Mouse (Mus musculus) embryonic facial prominence, embryonic 11.5 days (tissue): ENCODE measurements around the gene A730061H03Rik. TPM values are rescaled to one million over a fixed set of nuclear protein-coding genes. Genes with fewer than 3 reads are reported as not detected.

ENCODE experiments used
- ATAC-seq: fragments of 200-750 bp; cut with Nextera tagmentation; replicated peaks from 2 replicates; pipeline ENCODE4 v1.8.0; 2017; ENCODE audit warnings: low read depth; ENCODE audit not compliant: insufficient number of reproducible peaks, low FRiP score, low TSS enrichment
- DNase-seq: peaks from one replicate; pipeline ENCODE4 v3.0.0-alpha.2; 2015; ENCODE audit warnings: low spot score
- H3K27ac ChIP-seq: fragments of 300-500 bp; sonication (generic); replicated peaks from 2 replicates; pipeline ENCODE4 v1.5.1; 2014; ENCODE audit warnings: mild to moderate bottlenecking, low read depth, low read length, control low read depth
- H3K27me3 ChIP-seq: fragments of 300-500 bp; sonication (generic); 2 replicates; pipeline ENCODE4 v1.6.1; 2014; ENCODE audit warnings: mild to moderate bottlenecking, low read length, moderate library complexity, mixed read lengths; ENCODE audit not compliant: control insufficient read depth, insufficient read depth
- H3K36me3 ChIP-seq: fragments of 300-500 bp; sonication (generic); replicated peaks from 2 replicates; pipeline ENCODE4 v1.6.1; 2014; ENCODE audit warnings: low read depth, mild to moderate bottlenecking, low read length, moderate library complexity, mixed read lengths; ENCODE audit not compliant: control insufficient read depth, insufficient read depth
- H3K4me1 ChIP-seq: fragments of 300-500 bp; sonication (generic); 2 replicates; pipeline ENCODE4 v1.6.1; 2014; ENCODE audit warnings: low read length, mixed read lengths; ENCODE audit not compliant: control insufficient read depth, insufficient read depth
- H3K4me2 ChIP-seq: fragments of 300-500 bp; sonication (generic); 2 replicates; pipeline ENCODE4 v1.6.1; 2014; ENCODE audit warnings: low read depth, mild to moderate bottlenecking, control low read depth, low read length, moderate library complexity
- H3K4me3 ChIP-seq: fragments of 300-500 bp; sonication (generic); 2 replicates; pipeline ENCODE4 v1.5.1; 2014; ENCODE audit warnings: low read depth, low read length, control low read depth
- H3K9ac ChIP-seq: fragments of 300-500 bp; sonication (generic); replicated peaks from 2 replicates; pipeline ENCODE4 v1.6.1; 2014; ENCODE audit warnings: mild to moderate bottlenecking, control low read depth, low read length
- H3K9me3 ChIP-seq: fragments of 300-500 bp; sonication (generic); replicated peaks from 2 replicates; pipeline ENCODE4 v1.6.1; 2016; ENCODE audit warnings: mild to moderate bottlenecking, low read length, inconsistent platforms, mixed read lengths; ENCODE audit not compliant: control insufficient read depth
- WGBS: fragments of 180-500 bp; shearing (Covaris S2); extraction: QIAGEN DNeasy Blood & Tissue Kit; methylation state at CpG from one replicate; pipeline ENCODE4 v1.1.7; 2014; 5-methylcytosine and 5-hydroxymethylcytosine counted together
- polyA plus RNA-seq: library from polyadenylated mRNA; unstranded; fragments of >200 nt; fragmentation: Nextera tagmentation; extraction: Ambion mirVana; gene quantifications from 2 replicates; pipeline ENCODE4 v1.2.1, GENCODE M21; 2014

The A730061H03Rik gene
- polyA plus RNA-seq, 1 experiment from 2014 or later, result not detected

DNA sequence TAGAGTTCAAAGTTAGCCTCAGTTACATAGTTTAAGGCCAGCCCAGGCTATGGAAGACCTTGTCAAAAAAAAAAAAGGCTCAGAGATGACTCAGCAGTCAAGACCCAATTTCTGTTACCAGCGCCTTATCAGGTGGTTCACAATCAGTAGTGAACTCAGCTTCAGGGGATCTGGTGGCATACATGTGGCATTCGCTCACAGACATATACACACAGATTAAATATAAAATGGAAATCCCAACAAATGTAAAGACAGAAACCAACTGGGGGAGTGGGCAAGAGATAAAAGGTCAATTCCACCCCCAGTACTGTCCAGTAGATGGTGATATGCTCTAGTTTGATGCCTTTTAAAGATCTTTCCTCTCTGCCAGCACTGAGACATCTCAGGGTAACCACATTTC lies 25.9 kb upstream of the A730061H03Rik start:
- Histone ChIP-seq H3K9me3 (no peaks in the 10 kb centered on the region), H3K4me1 (no peaks in the 10 kb centered on the region; the same call in 1 of the 2 replicates), H3K27me3 (no peaks in the 10 kb centered on the region), H3K4me3 (no peak overlapping the region), H3K9ac (no peak overlapping the region), H3K27ac (no peak overlapping the region), H3K36me3 (no peaks in the 10 kb centered on the region; the same call in 1 of the 2 replicates), H3K4me2 (no peak overlapping the region)
- WGBS, result 89% methylated on average over 2 of the region's 2 CpGs
- ATAC-seq (no peak), DNase-seq (no peak)

DNA sequence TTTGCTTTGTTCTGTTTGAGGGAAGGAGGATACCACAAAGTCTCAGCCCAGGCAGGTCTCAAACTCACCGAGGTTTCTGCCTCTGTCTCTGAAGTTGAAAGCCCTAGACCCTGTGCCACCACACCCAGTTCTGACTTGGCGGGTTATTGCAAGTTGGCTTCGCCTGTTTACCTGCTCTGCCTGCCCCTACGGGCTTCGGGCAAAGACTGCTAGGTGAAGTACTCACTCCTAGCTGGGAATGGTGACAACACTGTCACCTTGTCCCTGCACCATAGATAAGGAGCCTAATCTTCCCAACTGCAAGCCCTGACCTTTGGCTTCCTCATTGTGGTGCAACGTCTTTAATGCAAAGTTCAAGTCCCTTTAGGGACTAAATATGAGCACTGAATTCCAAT lies 25.4 kb upstream of the A730061H03Rik start:
- Histone ChIP-seq H3K4me2 (no peak overlapping the region), H3K36me3 (no peaks in the 10 kb centered on the region; the same call in 1 of the 2 replicates), H3K4me3 (no peak overlapping the region), H3K27me3 (no peaks in the 10 kb centered on the region), H3K9me3 (no peaks in the 10 kb centered on the region), H3K9ac (no peak overlapping the region), H3K4me1 (no peaks in the 10 kb centered on the region; the same call in 1 of the 2 replicates), H3K27ac (no peak overlapping the region)
- DNase-seq, result no peak
- 62% methylated on average over 6 of the region's 6 CpGs for WGBS
- no peak for ATAC-seq

DNA sequence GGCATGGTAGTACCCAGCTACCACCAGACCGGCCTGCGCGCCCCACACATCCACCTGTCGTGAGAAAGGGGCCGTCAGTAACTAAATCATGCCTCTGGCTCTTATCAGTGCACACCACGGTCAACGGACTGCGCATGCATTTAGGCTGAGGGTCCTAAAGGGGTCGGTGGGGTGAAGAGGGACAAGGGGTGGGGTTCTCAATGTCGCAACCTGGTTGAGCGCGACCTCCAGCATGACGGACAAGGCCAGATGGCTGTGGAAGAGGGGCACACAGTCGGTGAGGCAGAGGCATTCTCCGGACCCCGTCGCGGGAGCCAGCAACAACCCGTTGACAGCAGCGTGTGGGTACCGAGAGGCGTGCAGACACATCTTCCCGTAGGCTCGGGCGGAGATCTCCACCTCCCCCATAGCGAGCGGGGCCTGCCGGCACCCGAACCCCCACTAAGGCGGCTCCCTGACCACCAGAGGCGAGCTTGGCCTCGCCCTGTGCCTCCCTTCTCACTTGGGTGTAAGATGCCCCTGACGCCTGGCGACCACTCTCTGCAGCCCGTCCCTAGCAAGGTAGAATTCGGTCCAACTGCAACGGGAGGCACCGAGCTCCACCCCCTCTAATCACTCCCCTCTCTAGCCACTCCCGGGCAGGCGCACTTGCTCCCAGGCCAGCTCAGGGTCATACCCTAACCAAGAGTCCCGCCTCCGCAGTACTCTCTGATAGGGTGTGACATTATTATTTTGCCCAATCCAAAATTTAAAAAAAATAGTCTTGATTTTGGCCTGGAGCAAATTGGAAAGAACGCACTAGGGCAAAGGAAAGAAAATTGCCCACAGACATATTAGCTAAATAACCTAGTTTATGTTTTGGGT lies 24.7 kb upstream of the A730061H03Rik start, which contains the start of gene Emc9:
Gene Emc9, minus strand, starts transcription at position 601 of the 864 bp plus-strand sequence.
- DNase-seq (peak; percentile 54), ATAC-seq (peak; percentile 63; the same call in 1 of the 2 replicates)
- H3K9me3 ChIP-seq, result no peaks in the 10 kb centered on the region
- H3K4me2 ChIP-seq, result peak within 1 kb of the TSS; percentile 89
- no peaks in the 10 kb centered on the region; the same call in 1 of the 2 replicates for H3K36me3 ChIP-seq
- H3K27ac ChIP-seq, result 0 out of 2 replicates have a peak within 1 kb of the TSS, but pooled peaks have one; percentile 8
- WGBS, result 2% methylated on average over 43 of the region's 43 CpGs
- H3K4me3 ChIP-seq, result peak within 1 kb of the TSS; percentile 43
- no peaks in the 10 kb centered on the region for H3K27me3 ChIP-seq
- H3K9ac ChIP-seq, result peak within 1 kb of the TSS; percentile 66
- H3K4me1 ChIP-seq, result no peaks in the 10 kb centered on the region; the same call in 1 of the 2 replicates

DNA sequence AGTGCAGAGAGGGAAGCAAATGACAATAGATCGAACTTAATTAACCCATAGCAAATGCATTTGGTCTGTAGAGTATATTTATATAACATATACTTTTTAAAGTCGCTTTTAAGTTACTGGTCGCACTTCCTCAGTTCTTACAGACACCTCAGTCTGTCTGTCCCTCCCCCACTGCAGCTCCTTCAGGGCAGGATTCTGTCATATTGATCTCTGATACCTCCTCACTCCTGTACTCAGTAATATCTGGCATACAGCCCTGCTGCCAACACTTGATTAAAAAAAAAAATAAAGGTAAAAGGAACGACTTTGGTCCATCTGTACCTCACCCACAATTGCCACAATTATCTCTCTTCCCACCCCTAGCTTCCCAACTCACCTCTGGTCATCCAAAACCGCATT lies 24.1 kb upstream of the A730061H03Rik start:
- peak overlapping the region; percentile 89 for H3K4me2 ChIP-seq
- no peak overlapping the region for H3K27ac ChIP-seq
- no peaks in the 10 kb centered on the region; the same call in 1 of the 2 replicates for H3K4me1 ChIP-seq
- 40% methylated on average over 5 of the region's 5 CpGs for WGBS
- no peak overlapping the region; the same call in 1 of the 2 replicates for H3K9ac ChIP-seq
- DNase-seq (no peak), ATAC-seq (no peak)
- peak overlapping the region; percentile 43 for H3K4me3 ChIP-seq
- H3K9me3 ChIP-seq, result no peaks in the 10 kb centered on the region
- H3K27me3 ChIP-seq, result no peaks in the 10 kb centered on the region
- no peaks in the 10 kb centered on the region; the same call in 1 of the 2 replicates for H3K36me3 ChIP-seq

DNA sequence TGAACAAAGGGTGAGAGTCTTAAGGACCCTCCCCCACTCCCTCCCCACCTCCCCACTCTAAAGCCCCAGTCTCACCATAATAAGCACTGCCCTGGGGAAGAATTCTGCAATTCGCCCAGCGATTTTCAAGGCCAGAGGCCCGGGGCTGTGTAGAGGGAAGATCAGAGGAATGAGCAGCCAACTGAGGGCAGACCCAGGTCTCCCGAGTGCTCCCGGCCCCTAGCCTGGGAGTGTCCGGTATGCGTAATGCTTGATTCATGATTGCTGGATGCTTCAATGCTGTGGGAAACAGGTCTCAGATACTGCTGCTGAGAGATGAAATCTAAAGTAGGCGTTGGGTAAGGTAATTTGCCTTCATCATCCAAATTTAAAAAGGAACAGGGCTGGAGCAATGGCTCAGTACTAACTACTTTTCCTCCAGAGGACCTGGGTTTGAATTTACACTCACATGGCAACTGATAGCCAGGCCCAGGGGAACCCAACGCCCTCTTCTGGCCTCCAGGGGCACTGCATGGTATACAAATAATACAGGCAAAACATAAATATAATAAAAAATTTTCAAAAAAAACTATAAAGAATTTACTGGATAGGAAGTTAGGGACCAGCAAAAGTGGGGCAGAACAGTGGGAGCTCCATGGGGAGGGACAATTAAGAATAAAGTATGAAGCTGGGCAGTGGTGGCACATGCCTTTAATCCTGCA lies 21.9 kb upstream of the A730061H03Rik start:
- no peak for DNase-seq
- WGBS, result 73% methylated on average over 9 of the region's 9 CpGs
- peaks cover 4% of the 10 kb centered on the region for H3K4me1 ChIP-seq
- H3K9ac ChIP-seq, result no peak overlapping the region
- no peak for ATAC-seq
- H3K4me2 ChIP-seq, result no peak overlapping the region
- no peaks in the 10 kb centered on the region for H3K27me3 ChIP-seq
- no peaks in the 10 kb centered on the region for H3K9me3 ChIP-seq
- no peaks in the 10 kb centered on the region; the same call in 1 of the 2 replicates for H3K36me3 ChIP-seq
- no peak overlapping the region for H3K4me3 ChIP-seq
- no peak overlapping the region for H3K27ac ChIP-seq

DNA sequence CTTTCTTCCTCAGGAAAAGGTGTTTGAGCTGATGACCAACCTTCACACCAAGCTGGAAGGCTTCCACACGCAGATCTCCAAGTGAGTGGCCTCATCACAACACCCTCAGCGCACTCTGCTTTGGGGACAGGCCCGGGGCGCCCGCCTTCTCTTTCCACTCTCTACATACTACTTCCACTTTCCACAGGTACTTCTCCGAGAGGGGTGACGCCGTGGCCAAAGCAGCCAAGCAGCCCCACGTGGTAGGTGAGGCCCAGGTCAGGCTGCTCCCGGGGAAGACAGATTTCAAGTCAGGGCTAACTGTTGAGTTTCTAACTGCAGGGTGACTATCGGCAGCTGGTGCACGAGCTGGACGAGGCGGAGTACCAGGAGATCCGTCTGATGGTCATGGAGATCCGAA lies 20.5 kb upstream of the A730061H03Rik start:
- Histone ChIP-seq H3K36me3 (no peaks in the 10 kb centered on the region), H3K9me3 (no peaks in the 10 kb centered on the region), H3K4me2 (no peak overlapping the region), H3K9ac (no peak overlapping the region), H3K4me1 (peaks cover 4% of the 10 kb centered on the region), H3K27me3 (no peaks in the 10 kb centered on the region), H3K27ac (no peak overlapping the region), H3K4me3 (no peak overlapping the region)
- ATAC-seq, result no peak
- DNase-seq, result no peak
- WGBS, result 94% methylated on average over 16 of the region's 16 CpGs

DNA sequence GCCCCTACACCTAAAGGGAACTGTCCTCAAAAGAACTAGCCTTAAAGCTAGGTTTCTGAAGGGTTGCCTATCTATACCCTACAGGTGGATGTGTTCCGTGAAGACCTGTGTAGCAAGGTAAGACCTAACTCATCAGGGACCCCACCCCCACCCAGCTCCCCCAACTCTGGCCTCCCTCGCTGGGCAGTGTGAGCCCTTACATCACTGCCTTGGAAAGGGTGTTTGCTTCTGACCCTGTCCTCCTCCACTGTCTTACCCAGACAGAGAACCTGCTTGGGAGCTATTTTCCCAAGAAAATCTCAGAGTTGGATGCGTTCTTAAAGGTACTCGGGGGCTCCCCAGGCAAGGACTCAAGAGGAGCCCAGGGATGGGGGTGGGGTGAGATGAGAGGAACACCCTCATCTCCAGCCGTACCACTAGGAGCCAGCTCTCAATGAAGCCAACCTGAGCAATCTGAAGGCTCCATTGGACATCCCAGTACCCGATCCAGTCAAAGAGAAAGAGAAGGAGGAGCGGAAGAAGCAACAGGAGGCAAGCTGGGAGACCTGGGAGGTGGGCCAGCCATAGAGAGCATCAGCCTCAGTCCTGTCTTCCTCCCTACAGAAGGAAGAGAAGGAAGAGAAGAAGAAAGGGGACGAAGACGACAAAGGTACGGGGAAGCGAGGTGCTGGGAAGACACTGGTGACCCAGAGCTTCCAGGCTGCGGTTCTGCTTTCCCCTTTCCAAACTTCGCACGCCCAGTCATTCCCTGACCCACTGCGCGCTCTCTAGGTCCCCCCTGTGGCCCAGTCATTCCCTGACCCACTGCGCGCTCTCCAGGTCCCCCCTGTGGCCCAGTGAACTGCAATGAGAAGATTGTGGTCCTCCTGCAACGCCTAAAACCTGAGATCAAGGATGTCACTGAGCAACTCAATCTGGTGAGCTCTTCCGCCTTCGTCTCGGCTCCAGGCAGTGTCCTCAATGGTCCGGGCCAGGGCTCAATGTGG lies 19.6 kb upstream of the A730061H03Rik start:
- H3K27ac ChIP-seq, result no peak overlapping the region
- peaks cover 4% of the 10 kb centered on the region for H3K4me1 ChIP-seq
- H3K9me3 ChIP-seq, result no peaks in the 10 kb centered on the region
- ATAC-seq, result no peak
- no peaks in the 10 kb centered on the region for H3K36me3 ChIP-seq
- H3K9ac ChIP-seq, result no peak overlapping the region
- no peak for DNase-seq
- no peaks in the 10 kb centered on the region for H3K27me3 ChIP-seq
- no peak overlapping the region for H3K4me2 ChIP-seq
- no peak overlapping the region for H3K4me3 ChIP-seq
- WGBS, result 86% methylated on average over 23 of the region's 23 CpGs
